Mouse (Mus musculus): ENCODE measurements around the gene Gm525. TPM values are rescaled to one million over a fixed set of nuclear protein-coding genes. Genes with fewer than 3 reads are reported as not detected.

Gm525 gene
- total and polyA plus RNA-seq, 3 experiments, result 0.34 TPM; not detected in 2

DNA sequence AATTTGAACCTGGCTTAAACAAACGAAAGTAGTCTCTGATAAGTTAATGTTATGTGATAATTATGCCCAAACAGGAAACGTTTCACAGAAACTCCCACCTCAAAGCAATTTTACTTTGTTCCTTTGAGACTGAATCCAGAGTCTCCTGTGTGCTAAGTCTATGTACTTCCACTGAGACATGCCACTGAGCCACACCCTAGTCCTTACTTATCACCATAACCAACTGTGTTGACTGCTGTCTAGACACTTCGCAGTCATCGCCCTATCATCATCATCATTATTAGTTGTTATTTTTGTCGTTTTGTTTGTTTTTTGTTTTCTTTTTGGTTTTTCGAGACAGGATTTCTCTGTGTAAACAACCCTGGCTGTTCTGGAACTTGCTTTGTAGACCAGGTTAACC, 9.3 kb upstream of the Gm525 start:
- H3K36me3 ChIP-seq (replicated peaks in 1 of 2; ENCODE audit: control insufficient read depth in 1 of 2, insufficient read depth in 1 of 2, low read length in 1 of 2), result no peaks in the 10 kb centered on the region
- no peak for DNase-seq (ENCODE audit: extremely low read depth)
- no peak overlapping the region for H3K4me2 ChIP-seq (ENCODE audit: insufficient read depth, low read depth, poor library complexity, severe bottlenecking)

DNA sequence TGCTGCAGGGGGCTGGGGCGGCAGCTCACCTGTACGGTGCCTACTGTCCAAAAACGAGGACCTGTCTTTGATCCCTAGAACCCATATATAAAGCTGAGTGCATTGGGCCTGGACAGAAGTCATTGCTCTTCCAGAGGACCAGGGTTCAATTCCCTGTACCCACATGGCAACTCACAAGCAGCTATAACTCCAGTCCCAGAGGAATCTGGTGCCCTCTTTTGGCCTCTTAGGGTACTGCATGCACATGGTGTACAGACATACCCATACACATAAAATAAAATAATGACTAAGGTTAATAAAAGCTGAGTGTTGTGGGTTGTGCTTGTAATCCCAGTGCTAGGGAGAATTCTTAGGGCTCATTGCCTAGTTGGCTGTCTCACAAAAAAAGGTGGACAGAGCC, 8.3 kb upstream of the Gm525 start:
- H3K79me2 ChIP-seq (replicated peaks; ENCODE audit: control insufficient read depth, extremely low read depth, insufficient read depth, poor library complexity, severe bottlenecking), result no peaks in the 10 kb centered on the region
- dilution Hi-C loops (cut with MboI; ENCODE audit: extremely low pct_ligation_motif_present, extremely low pct_unique_long_range_greater_than_20kb, low sequenced_read_pairs) (no loop called here), in situ Hi-C loops (cut with MboI; ENCODE audit: low pct_ligation_motif_present, low pct_unique_long_range_greater_than_20kb, low sequenced_read_pairs) (no loop called here)
- no peaks in the 10 kb centered on the region for H3K36me3 ChIP-seq (replicated peaks in 1 of 2; ENCODE audit: control insufficient read depth in 1 of 2, insufficient read depth in 1 of 2, low read length in 1 of 2)
- H3K4me3 ChIP-seq (replicated peaks in 1 of 3; ENCODE audit: low read depth in 2 of 3, low read length in 2 of 3, poor library complexity in 1 of 3), result no peak overlapping the region
- peak; percentile 63 to 84 for TF ChIP-seq CTCF (conservative IDR thresholded peaks at IDR 0.05 in 1 of 2, IDR thresholded peaks at IDR 0.05 in 1 of 2; ENCODE audit: low read depth in 2 of 2, low read length in 2 of 2)
- TF ChIP-seq GABPA (IDR thresholded peaks at IDR 0.05; ENCODE audit: insufficient replicate concordance, low read depth, low read length), result no peak
- no peak for TF ChIP-seq MAZ (IDR thresholded peaks at IDR 0.05; ENCODE audit: low read depth, low read length)
- TF ChIP-seq MAX (IDR thresholded peaks at IDR 0.05; ENCODE audit: low read length), result no peak
- TF ChIP-seq RAD21 (IDR thresholded peaks at IDR 0.05; ENCODE audit: low read depth, low read length), result peak; percentile 34
- peak; percentile 19 for TF ChIP-seq SMC3 (IDR thresholded peaks at IDR 0.05; ENCODE audit: low read depth, low read length)
- H3K4me2 ChIP-seq (ENCODE audit: insufficient read depth, low read depth, poor library complexity, severe bottlenecking), result no peak overlapping the region
- no peaks in the 10 kb centered on the region for H3K27me3 ChIP-seq (replicated peaks)
- peaks cover 0 to 30% of the 10 kb centered on the region in 2 experiments; a peak in 2 of 4 replicates for H3K4me1 ChIP-seq (ENCODE audit: control insufficient read depth in 1 of 2, insufficient read depth in 2 of 2)
- no peak overlapping the region for H3K9ac ChIP-seq (ENCODE audit: insufficient read depth, low read depth)
- H3K9me3 ChIP-seq (replicated peaks; ENCODE audit: low read length), result peaks cover 3% of the 10 kb centered on the region
- no peak overlapping the region for H3K27ac ChIP-seq (ENCODE audit: insufficient read depth, low read depth)
- peak; percentile 65 for DNase-seq (ENCODE audit: extremely low read depth)

More for the DNA sequence above, 9.3 kb upstream of the Gm525 start:
- no peaks in the 10 kb centered on the region for H3K27me3 ChIP-seq (replicated peaks)
- H3K9me3 ChIP-seq (replicated peaks; ENCODE audit: low read length), result peaks cover 5% of the 10 kb centered on the region
- TF ChIP-seq ZC3H11A (IDR thresholded peaks at IDR 0.05; ENCODE audit: low read depth, low read length), result no peak
- no peak for TF ChIP-seq JUND (conservative IDR thresholded peaks at IDR 0.05; ENCODE audit: low read depth, low read length)
- TF ChIP-seq CTCF (conservative IDR thresholded peaks at IDR 0.05 in 1 of 2, IDR thresholded peaks at IDR 0.05 in 1 of 2; ENCODE audit: low read depth in 2 of 2, low read length in 2 of 2), result no peak
- no peak for TF ChIP-seq MYC (IDR thresholded peaks at IDR 0.05; ENCODE audit: low read depth, low read length)
- TF ChIP-seq SMC3 (IDR thresholded peaks at IDR 0.05; ENCODE audit: low read depth, low read length), result no peak
- TF ChIP-seq BHLHE40 (IDR thresholded peaks at IDR 0.05; ENCODE audit: low read depth, low read length), result no peak
- no peak for TF ChIP-seq IRF4 (IDR thresholded peaks at IDR 0.05; ENCODE audit: low read depth, low read length)
- TF ChIP-seq ZNF384 (IDR thresholded peaks at IDR 0.05; ENCODE audit: low read depth, low read length), result no peak
- TF ChIP-seq USF2 (conservative IDR thresholded peaks at IDR 0.05; ENCODE audit: low read depth, low read length), result no peak
- TF ChIP-seq POLR2A (IDR thresholded peaks at IDR 0.05; ENCODE audit: low read depth, low read length), result no peak
- no peak for TF ChIP-seq ZMIZ1 (IDR thresholded peaks at IDR 0.05; ENCODE audit: low read depth, low read length)
- TF ChIP-seq ELF1 (IDR thresholded peaks at IDR 0.05; ENCODE audit: low read depth, low read length), result no peak
- TF ChIP-seq GABPA (IDR thresholded peaks at IDR 0.05; ENCODE audit: insufficient replicate concordance, low read depth, low read length), result no peak
- TF ChIP-seq ETS1 (conservative IDR thresholded peaks at IDR 0.05; ENCODE audit: low read depth, low read length), result no peak
- no peak for TF ChIP-seq JUN (IDR thresholded peaks at IDR 0.05; ENCODE audit: insufficient read depth, low read depth, low read length)
- no peak for TF ChIP-seq TCF12 (IDR thresholded peaks at IDR 0.05; ENCODE audit: low read depth, low read length)
- no peak for TF ChIP-seq MXI1 (IDR thresholded peaks at IDR 0.05; ENCODE audit: low read depth, low read length)
- TF ChIP-seq PAX5 (IDR thresholded peaks at IDR 0.05; ENCODE audit: low read length), result no peak
- TF ChIP-seq MAX (IDR thresholded peaks at IDR 0.05; ENCODE audit: low read length), result no peak
- no peaks in the 10 kb centered on the region for H3K79me2 ChIP-seq (replicated peaks; ENCODE audit: control insufficient read depth, extremely low read depth, insufficient read depth, poor library complexity, severe bottlenecking)
- dilution Hi-C loops (cut with MboI; ENCODE audit: extremely low pct_ligation_motif_present, extremely low pct_unique_long_range_greater_than_20kb, low sequenced_read_pairs), result no loop called here
- peaks cover 0 to 27% of the 10 kb centered on the region in 2 experiments; a peak in 2 of 4 replicates for H3K4me1 ChIP-seq (ENCODE audit: control insufficient read depth in 1 of 2, insufficient read depth in 2 of 2)
- H3K9ac ChIP-seq (ENCODE audit: insufficient read depth, low read depth), result no peak overlapping the region
- H3K4me3 ChIP-seq (replicated peaks in 1 of 3; ENCODE audit: low read depth in 2 of 3, low read length in 2 of 3, poor library complexity in 1 of 3), result no peak overlapping the region
- in situ Hi-C loops (cut with MboI; ENCODE audit: low pct_ligation_motif_present, low pct_unique_long_range_greater_than_20kb, low sequenced_read_pairs), result no loop called here
- no peak overlapping the region for H3K27ac ChIP-seq (ENCODE audit: insufficient read depth, low read depth)

Measured in CH12.LX (cell line).